Mouse (Mus musculus): ENCODE measurements around the gene Vmn1r59. TPM values are rescaled to one million over a fixed set of nuclear protein-coding genes. Genes with fewer than 3 reads are reported as not detected.
"Not testable (repeated sequence)": the region's sequence is repeated elsewhere in the genome, so short reads cannot be mapped to it uniquely, and the experiment has no call there.

Gene Vmn1r59
- total RNA-seq (2021) (not detected), polyA plus RNA-seq (2012; rRNA removed) (not detected in 2 replicates)
- long read RNA-seq, result 0 reads

DNA sequence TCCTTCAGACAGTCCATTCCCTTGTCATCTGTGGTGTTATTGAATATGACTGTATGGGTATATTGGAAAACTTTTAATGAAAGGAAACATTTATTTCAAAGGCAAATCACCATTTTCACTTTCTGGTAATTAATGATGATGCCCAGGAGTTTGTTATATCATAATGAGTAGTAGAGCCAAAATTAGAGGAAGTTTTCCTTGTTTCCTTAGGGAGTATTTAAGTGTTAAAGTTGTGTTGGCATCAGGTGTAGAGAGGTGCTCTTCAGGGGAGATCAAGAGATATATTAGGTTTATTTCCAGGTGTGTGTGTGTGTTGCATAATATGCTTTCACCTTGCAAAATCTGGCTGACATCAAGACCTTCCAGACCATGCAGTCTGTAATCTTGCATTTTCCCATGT lies at the start of gene Vmn1r59:
Gene Vmn1r59 (minus strand): TSS at position 101 of the 400 bp plus-strand sequence.
- no peak for DNase-seq

DNA sequence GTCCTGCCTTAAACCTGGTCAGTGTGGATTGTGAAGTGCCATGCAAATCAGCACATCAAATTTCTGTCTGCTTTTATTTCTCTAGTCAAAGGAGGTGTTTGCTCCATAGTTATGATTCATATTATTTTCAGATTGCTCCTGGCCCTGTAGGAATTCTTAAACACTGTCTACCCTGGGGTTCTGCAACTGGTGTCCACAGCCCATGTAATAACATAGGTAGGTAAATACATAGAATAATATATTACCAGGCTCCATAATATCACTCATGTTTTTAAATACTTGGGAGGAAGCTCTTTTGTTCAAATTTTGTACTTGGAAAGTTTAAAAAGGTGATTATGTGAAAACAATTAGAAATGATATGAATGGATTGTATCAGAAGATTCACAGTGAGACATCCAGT lies 37.3 kb upstream of the Vmn1r59 start, which contains the start of gene Vmn2r28:
Gene Vmn2r28 (minus strand): TSS at position 101 of the 400 bp plus-strand sequence.
- DNase-seq, result not testable (repeated sequence)

DNA sequence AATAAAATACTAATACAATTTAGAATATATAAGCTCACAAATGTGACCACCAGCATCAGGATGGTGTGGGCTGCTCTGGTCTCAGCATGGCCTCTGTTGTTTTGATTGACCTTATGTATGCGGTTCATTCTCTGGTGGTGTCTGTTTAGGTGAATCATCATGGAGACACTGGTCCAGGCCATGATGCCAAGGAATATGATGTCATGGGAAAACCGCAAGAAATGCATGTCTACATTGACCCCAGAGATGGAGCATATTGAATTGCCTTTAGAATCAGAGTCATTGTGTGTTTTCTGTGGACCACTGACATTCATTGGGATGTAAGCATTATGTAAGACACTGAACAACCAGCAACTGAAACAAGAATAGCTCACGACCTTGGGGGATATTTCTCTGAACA lies 2.6 kb downstream of the Vmn1r59 start:
- not testable (repeated sequence) for DNase-seq

DNA sequence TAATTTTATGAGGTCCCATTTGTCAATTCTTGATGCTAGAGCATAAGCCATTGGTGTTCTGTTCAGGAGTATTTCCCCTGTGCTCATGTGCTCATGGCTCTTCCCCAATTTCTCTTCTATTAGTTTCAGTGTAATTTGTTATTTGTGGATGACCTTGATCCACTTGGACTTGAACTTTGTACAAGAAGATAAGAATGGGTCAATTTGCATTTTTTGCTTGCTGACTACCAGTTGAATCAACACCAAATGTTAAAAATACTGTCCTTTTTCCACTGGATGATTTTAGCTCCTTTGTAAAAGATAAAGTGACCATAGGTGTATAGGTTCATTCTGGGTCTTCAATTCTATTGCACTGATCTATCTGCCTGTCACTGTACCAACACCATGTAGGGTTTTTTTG lies 7.9 kb downstream of the Vmn1r59 start:
- no peak for DNase-seq

DNA sequence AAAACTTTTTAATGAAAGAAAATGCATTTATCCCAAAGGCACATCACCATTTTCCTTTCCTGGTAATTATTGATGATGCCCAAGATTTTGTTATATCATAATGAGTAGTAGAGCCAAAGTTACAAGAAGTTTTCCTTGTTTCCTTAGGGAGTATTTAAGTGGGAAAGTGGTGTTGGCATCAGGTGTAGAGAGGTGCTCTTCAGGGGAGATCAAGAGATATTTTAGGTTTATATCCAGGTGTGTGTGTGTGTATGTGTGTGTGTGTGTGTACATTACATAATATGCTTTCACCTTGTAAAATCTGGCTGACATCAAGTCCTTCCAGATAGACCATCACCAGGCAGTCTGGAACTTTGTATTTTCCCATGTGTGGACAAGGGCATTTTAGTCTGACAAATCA lies 43.3 kb downstream of the Vmn1r59 start, which contains the start of gene Vmn1r58:
Gene Vmn1r58 (minus strand): TSS at position 101 of the 400 bp plus-strand sequence.
- not testable (repeated sequence) for DNase-seq

- DNase-seq, result no peak
These were observed 50.4 kb downstream of the Vmn1r59 start for GRCm38 (mm10) chr7:5406201-5406600.

Other genes starting within 250 kb of the Vmn1r59 start
- gene Vmn1r57, start 238.3 kb downstream of the Vmn1r59 start, total RNA-seq (2021), result not detected
- not detected in 2 replicates for gene Vmn1r57, start 238.3 kb downstream of the Vmn1r59 start, polyA plus RNA-seq (2012; rRNA removed)
- not detected for gene Gm5065, start 106.2 kb downstream of the Vmn1r59 start, total RNA-seq (2021)
- gene Gm5065, start 106.2 kb downstream of the Vmn1r59 start, polyA plus RNA-seq (2012; rRNA removed), result not detected in 2 replicates
- gene Nlrp2, start 105.7 kb downstream of the Vmn1r59 start, total RNA-seq (2021), result not detected
- not detected in 2 replicates for gene Nlrp2, start 105.7 kb downstream of the Vmn1r59 start, polyA plus RNA-seq (2012; rRNA removed)
- gene Vmn1r58, start 43.4 kb downstream of the Vmn1r59 start, total RNA-seq (2021), result not detected
- gene Vmn1r58, start 43.4 kb downstream of the Vmn1r59 start, polyA plus RNA-seq (2012; rRNA removed), result not detected in 2 replicates
- gene Vmn2r28, start 37.2 kb upstream of the Vmn1r59 start, total RNA-seq (2021), result not detected
- gene Vmn2r28, start 37.2 kb upstream of the Vmn1r59 start, polyA plus RNA-seq (2012; rRNA removed), result not detected in 2 replicates
- not detected for gene Vmn1r60, start 90.5 kb upstream of the Vmn1r59 start, total RNA-seq (2021)
- not detected in 2 replicates for gene Vmn1r60, start 90.5 kb upstream of the Vmn1r59 start, polyA plus RNA-seq (2012; rRNA removed)
- not detected for gene Vmn1r61, start 156.5 kb upstream of the Vmn1r59 start, total RNA-seq (2021)
- gene Vmn1r61, start 156.5 kb upstream of the Vmn1r59 start, polyA plus RNA-seq (2012; rRNA removed), result not detected in 2 replicates
- gene Vmn1r62, start 216.9 kb upstream of the Vmn1r59 start, total RNA-seq (2021), result not detected
- gene Vmn1r62, start 216.9 kb upstream of the Vmn1r59 start, polyA plus RNA-seq (2012; rRNA removed), result not detected in 2 replicates